Mouse (Mus musculus) cerebellum, adult 18-20 months (tissue): ENCODE measurements around the gene Efhb.

Experiments
- DNase-seq, 2 experiments: peaks; one replicate each; pipeline ENCODE4 v3.0.0; 2021

The Efhb gene

GRCm38 (mm10) chr17:53462603-53463495 lies at the start of gene Efhb:
TSS of gene Efhb (minus strand) at chr17:53463321.
- peak; percentile 49 to 63 for DNase-seq

- DNase-seq, result peak; percentile 44 to 47
Observed at GRCm38 (mm10) chr17:53512311-53512951, 49.3 kb upstream of the Efhb start.

GRCm38 (mm10) chr17:53502966-53503365 lies 39.8 kb upstream of the Efhb start:
- DNase-seq, result no peak

GRCm38 (mm10) chr17:53489007-53489378 lies 25.9 kb upstream of the Efhb start:
- no peak for DNase-seq

GRCm38 (mm10) chr17:53488291-53489006 lies 25.3 kb upstream of the Efhb start:
- no peak for DNase-seq

GRCm38 (mm10) chr17:53480433-53480832 lies 17.3 kb upstream of the Efhb start:
- DNase-seq, result no peak

GRCm38 (mm10) chr17:53479604-53480041 lies 16.5 kb upstream of the Efhb start:
- peak in 1 of 2 experiments; percentile 51 for DNase-seq

GRCm38 (mm10) chr17:53478858-53479603 lies 15.9 kb upstream of the Efhb start, which contains the start of gene Rab5a:
TSS of gene Rab5a (plus strand) at chr17:53479234.
- peak; percentile 99 for DNase-seq

GRCm38 (mm10) chr17:53478066-53478857 lies 15.1 kb upstream of the Efhb start:
- DNase-seq, result no peak

- no peak for DNase-seq
Observed at GRCm38 (mm10) chr17:53468697-53469096, 5.6 kb upstream of the Efhb start.

- no peak for DNase-seq
Observed at GRCm38 (mm10) chr17:53465569-53465968, 2.4 kb upstream of the Efhb start.

- no peak for DNase-seq
Observed at GRCm38 (mm10) chr17:53463496-53463840, 347 bp upstream of the Efhb start.

GRCm38 (mm10) chr17:53456742-53457141 lies 6.4 kb downstream of the Efhb start:
- no peak for DNase-seq

GRCm38 (mm10) chr17:53456152-53456551 lies 7.0 kb downstream of the Efhb start:
- no peak for DNase-seq

GRCm38 (mm10) chr17:53402689-53403306 lies 60.3 kb downstream of the Efhb start:
- DNase-seq, result peak; percentile 16 to 18

GRCm38 (mm10) chr17:53393201-53393600 lies 69.9 kb downstream of the Efhb start:
- DNase-seq, result no peak

GRCm38 (mm10) chr17:53389507-53389906 lies 73.6 kb downstream of the Efhb start:
- peak; percentile 11 to 21 for DNase-seq

GRCm38 (mm10) chr17:53387581-53388473 lies 75.3 kb downstream of the Efhb start:
- no peak for DNase-seq

- no peak for DNase-seq
Observed at GRCm38 (mm10) chr17:53386863-53387262, 76.3 kb downstream of the Efhb start.

- no peak for DNase-seq
Observed at GRCm38 (mm10) chr17:53364111-53364510, 99.0 kb downstream of the Efhb start.
